Mouse (Mus musculus) E14TG2a.4 (cell line): ENCODE results near the gene 4930404H24Rik.

Source experiments
- H3K27me3 ChIP-seq: 2 replicates; pipeline ENCODE4 v1.6.1; 2014; ENCODE audit warnings: low read length, control low read depth; ENCODE audit not compliant: insufficient read depth
- H3K36me3 ChIP-seq: 2 replicates; pipeline ENCODE4 v1.6.1; 2014; ENCODE audit warnings: low read length, control low read depth; ENCODE audit not compliant: insufficient read depth
- H3K4me1 ChIP-seq: replicated peaks from 2 replicates; pipeline ENCODE4 v1.6.1; 2014; ENCODE audit warnings: low read depth, low read length, control low read depth
- H3K4me3 ChIP-seq: replicated peaks from 2 replicates; pipeline ENCODE4 v1.5.1; 2014; ENCODE audit warnings: mild to moderate bottlenecking, low read length
- H3K9me3 ChIP-seq: 2 replicates; pipeline ENCODE4 v1.6.1; 2014; ENCODE audit warnings: low read length, control low read depth
- CTCF ChIP-seq: conservative IDR thresholded peaks from 2 replicates; pipeline ENCODE4 v1.5.1; 2014; ENCODE audit warnings: low read length
- NANOG ChIP-seq: IDR thresholded peaks from 2 replicates; pipeline ENCODE4 v1.6.1; 2014; ENCODE audit warnings: borderline replicate concordance, low read length, mixed read lengths
- POU5F1 ChIP-seq: IDR thresholded peaks from 2 replicates; pipeline ENCODE4 v1.6.1; 2014; ENCODE audit warnings: low read length, borderline replicate concordance

Gene 4930404H24Rik

GRCm38 (mm10) chr2:153469764-153470163, 22.8 kb upstream of the 4930404H24Rik start:
- no peaks in the 10 kb centered on the region for H3K9me3 ChIP-seq

GRCm38 (mm10) chr2:153470983-153471382, 21.6 kb upstream of the 4930404H24Rik start:
- TF ChIP-seq POU5F1 (no peak), NANOG (no peak), CTCF (no peak)
- Histone ChIP-seq H3K36me3 (no peaks in the 10 kb centered on the region), H3K4me3 (no peak overlapping the region), H3K27me3 (peaks cover 11% of the 10 kb centered on the region; the same call in 1 of the 2 replicates), H3K9me3 (no peaks in the 10 kb centered on the region), H3K4me1 (peaks cover 28% of the 10 kb centered on the region)

More at GRCm38 (mm10) chr2:153469764-153470163, 22.8 kb upstream of the 4930404H24Rik start:
- H3K4me1 ChIP-seq, result peaks cover 16% of the 10 kb centered on the region
- peaks cover 11% of the 10 kb centered on the region; the same call in 1 of the 2 replicates for H3K27me3 ChIP-seq
- no peak overlapping the region for H3K4me3 ChIP-seq
- TF ChIP-seq NANOG, result no peak
- no peak for TF ChIP-seq CTCF
- TF ChIP-seq POU5F1, result no peak
- no peaks in the 10 kb centered on the region for H3K36me3 ChIP-seq

DNA sequence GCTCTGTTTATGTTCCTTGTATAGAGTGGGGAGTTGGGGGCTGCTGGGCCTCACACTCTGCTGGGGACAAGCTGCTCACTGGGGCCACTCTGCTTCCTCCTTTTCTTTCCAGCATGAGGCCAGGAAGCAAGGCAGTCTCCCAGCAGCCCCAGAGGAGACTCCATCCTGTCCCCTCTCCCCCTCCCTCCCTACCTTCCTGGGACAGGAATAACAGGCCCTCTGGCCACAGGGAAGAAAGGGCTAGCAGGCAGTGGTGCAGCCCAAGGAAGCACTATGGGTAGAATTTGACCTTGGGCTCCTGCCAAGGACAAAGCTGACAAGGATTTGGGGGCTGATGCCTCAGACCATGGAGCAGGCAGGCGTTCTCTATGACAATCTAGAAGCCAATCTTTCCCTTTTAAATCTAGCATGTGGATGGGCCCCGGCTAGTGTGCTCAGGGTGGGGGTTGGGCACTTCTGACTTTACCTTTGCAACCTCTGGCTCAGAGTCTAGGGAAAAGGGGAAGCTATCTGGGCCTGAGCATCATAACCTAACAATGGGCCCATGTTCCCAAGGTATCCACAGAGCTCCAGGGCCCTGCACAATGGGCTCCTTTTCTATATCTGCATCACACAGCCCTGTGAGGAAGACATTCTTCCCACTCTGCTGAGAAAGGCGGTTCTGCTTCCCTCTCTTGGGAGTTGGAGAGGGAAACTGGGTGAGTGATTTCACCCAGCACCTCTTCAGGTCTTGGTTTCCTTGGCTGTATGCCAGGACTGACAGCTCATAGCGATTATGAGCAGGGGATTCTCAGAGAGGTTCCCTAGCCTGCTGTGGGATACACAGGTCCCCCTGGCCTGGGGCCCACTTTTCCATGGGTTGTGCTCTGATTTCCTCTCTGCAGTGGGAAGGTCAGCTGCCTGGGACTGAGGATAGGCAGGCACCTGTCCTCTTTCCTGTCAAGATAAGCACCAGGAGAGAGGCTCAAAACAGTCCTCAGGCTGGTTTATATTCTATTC, 17.2 kb upstream of the 4930404H24Rik start:
- no peak for TF ChIP-seq NANOG
- TF ChIP-seq POU5F1, result no peak
- TF ChIP-seq CTCF, result no peak

DNA sequence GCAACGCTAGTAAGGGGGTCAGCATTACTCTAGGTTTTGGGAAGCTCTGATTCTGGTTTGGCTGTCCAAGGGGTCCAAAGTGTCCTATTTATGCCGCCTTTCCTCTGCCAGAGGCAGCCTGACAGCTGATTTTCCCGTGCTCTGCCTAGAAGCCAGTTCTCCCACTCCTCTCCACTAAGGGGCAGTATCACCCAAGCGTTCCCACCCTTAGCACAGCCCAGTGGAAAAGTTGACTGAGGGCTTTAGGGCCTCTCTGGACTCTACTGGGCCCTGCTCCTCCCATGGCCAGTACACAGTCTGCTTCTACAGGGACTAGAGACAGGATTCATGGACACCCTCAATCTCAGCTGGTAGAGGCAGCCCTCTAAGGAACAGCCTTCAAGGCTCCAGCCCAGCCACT, 14.0 kb upstream of the 4930404H24Rik start:
- Histone ChIP-seq H3K36me3 (no peaks in the 10 kb centered on the region), H3K9me3 (no peaks in the 10 kb centered on the region), H3K4me3 (no peak overlapping the region), H3K4me1 (peaks cover 35% of the 10 kb centered on the region), H3K27me3 (peaks cover 32% of the 10 kb centered on the region)
- TF ChIP-seq CTCF (peak; percentile 64), NANOG (no peak), POU5F1 (no peak)

More for the DNA sequence above, 17.2 kb upstream of the 4930404H24Rik start:
- H3K4me3 ChIP-seq, result no peak overlapping the region
- peaks cover 24% of the 10 kb centered on the region for H3K4me1 ChIP-seq
- H3K36me3 ChIP-seq, result no peaks in the 10 kb centered on the region
- H3K9me3 ChIP-seq, result no peaks in the 10 kb centered on the region
- H3K27me3 ChIP-seq, result peaks cover 11% of the 10 kb centered on the region; the same call in 1 of the 2 replicates

DNA sequence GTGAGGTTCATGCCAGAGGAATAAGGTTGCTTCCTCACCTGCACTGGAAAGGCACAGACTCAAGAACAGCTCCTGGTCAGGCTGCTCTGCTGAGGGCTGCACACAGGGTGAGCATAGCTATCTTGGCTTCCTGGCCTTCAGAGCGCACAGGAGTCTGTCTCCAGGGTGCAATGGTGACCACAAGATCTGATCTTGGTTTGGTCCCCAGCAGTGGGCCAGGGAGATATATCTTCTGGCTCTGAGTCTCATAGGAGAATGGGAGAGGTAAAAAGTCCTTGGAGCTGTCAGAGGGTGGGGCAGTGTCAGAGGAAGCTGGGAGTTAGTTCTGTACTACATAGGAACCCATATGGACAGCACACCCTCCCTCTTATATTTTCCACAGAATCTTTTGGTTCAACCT, 13.1 kb upstream of the 4930404H24Rik start:
- Histone ChIP-seq H3K4me1 (peaks cover 38% of the 10 kb centered on the region), H3K27me3 (peaks cover 36% of the 10 kb centered on the region), H3K36me3 (no peaks in the 10 kb centered on the region), H3K9me3 (no peaks in the 10 kb centered on the region), H3K4me3 (no peak overlapping the region)
- no peak for TF ChIP-seq NANOG
- TF ChIP-seq POU5F1, result no peak
- no peak for TF ChIP-seq CTCF

DNA sequence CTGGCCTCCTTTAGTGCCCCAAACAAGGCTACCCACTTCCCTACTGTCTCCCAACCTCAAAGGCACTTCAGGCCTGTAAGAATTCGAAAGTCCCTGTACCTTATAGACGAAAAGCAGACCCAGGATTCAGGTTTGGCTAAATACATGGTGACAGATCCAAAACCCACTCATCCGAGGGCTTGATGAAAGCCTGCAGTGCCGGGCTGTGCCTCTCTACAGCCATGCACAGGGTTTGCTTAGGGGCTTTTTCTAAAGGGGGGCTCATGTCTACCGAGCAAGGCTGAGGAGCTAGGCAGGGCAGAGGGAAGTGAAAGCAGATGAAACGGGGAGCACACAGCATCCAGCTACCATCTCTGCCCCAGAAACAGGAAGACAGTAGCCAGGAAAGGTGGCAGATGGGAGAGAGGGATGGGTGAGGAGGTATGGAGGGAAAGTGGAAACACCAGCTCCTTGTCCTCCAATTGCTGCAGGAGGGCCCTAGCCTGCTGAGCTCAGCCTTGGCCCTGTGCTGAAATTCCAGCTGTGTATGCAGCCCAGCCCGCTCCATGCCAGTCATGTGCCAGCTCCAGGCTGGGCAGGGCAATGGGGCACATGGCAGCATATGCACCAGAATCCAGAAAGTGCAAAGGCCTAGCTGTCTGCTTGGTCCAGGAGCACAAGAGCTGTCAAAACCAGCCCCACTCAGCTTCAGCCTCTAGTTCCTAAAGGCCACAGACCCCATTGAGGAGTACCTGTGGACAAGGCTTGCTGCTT, 11.3 kb upstream of the 4930404H24Rik start:
- H3K4me3 ChIP-seq, result no peak overlapping the region
- peaks cover 44% of the 10 kb centered on the region for H3K27me3 ChIP-seq
- no peak for TF ChIP-seq NANOG
- TF ChIP-seq POU5F1, result no peak
- TF ChIP-seq CTCF, result no peak

GRCm38 (mm10) chr2:153481861-153482120, 10.8 kb upstream of the 4930404H24Rik start:
- TF ChIP-seq NANOG, result no peak
- TF ChIP-seq CTCF, result no peak
- TF ChIP-seq POU5F1, result no peak
- H3K4me1 ChIP-seq, result peaks cover 20% of the 10 kb centered on the region
- H3K4me3 ChIP-seq, result no peak overlapping the region
- H3K9me3 ChIP-seq, result no peaks in the 10 kb centered on the region
- H3K27me3 ChIP-seq, result peaks cover 44% of the 10 kb centered on the region
- no peaks in the 10 kb centered on the region for H3K36me3 ChIP-seq

More for the DNA sequence above, 11.3 kb upstream of the 4930404H24Rik start:
- H3K4me1 ChIP-seq, result peaks cover 20% of the 10 kb centered on the region
- no peaks in the 10 kb centered on the region for H3K9me3 ChIP-seq
- H3K36me3 ChIP-seq, result no peaks in the 10 kb centered on the region
